Mouse (Mus musculus): ENCODE data around the gene Wdr59. TPM values are rescaled to one million over a fixed set of nuclear protein-coding genes. Genes with fewer than 3 reads are reported as not detected.

Gene Wdr59
- polyA plus RNA-seq, 1 experiment from 2014 or later, result 16.4 TPM

GRCm38 (mm10) chr8:111449671-111450070 is 72.2 kb downstream of the Wdr59 start:
- ChIA-PET POLR2A (no interaction called here), CTCF (no interaction called here)
- in situ Hi-C loops (cut with MboI; ENCODE audit: low pct_unique_long_range_greater_than_20kb), result no loop called here
- H3K27me3 ChIP-seq, result no peaks in the 10 kb centered on the region
- ATAC-seq (peak; percentile 75), DNase-seq (ENCODE audit: low read depth, low spot score) (peak; percentile 70)
- TF ChIP-seq CTCF (IDR thresholded peaks at IDR 0.05), result no peak

- TF ChIP-seq CTCF (IDR thresholded peaks at IDR 0.05), result no peak
These were observed 75.8 kb downstream of the Wdr59 start for GRCm38 (mm10) chr8:111445960-111446660.

GRCm38 (mm10) chr8:111445558-111445957 is 76.3 kb downstream of the Wdr59 start:
- CTCF ChIA-PET, result interaction anchor here (1.1 kb wide), 1 partner anchor 95 kb away, joined by 3 read pairs; no protein-coding TSS in a partner anchor
- no peak for TF ChIP-seq CTCF (IDR thresholded peaks at IDR 0.05)
- POLR2A ChIA-PET, result no interaction called here
- H3K27me3 ChIP-seq, result no peaks in the 10 kb centered on the region
- in situ Hi-C loops (cut with MboI; ENCODE audit: low pct_unique_long_range_greater_than_20kb), result no loop called here
- DNase-seq (ENCODE audit: low read depth, low spot score) (no peak), ATAC-seq (no peak)

More at GRCm38 (mm10) chr8:111445960-111446660, 75.8 kb downstream of the Wdr59 start:
- no peaks in the 10 kb centered on the region for H3K27me3 ChIP-seq
- DNase-seq (ENCODE audit: low read depth, low spot score) (no peak), ATAC-seq (no peak)
- CTCF ChIA-PET, result interaction anchor here (0.6 to 1.6 kb wide), 2 partner anchors 18 to 23 kb away, joined by 3 read pairs; no protein-coding TSS in a partner anchor
- in situ Hi-C loops (cut with MboI; ENCODE audit: low pct_unique_long_range_greater_than_20kb), result no loop called here
- POLR2A ChIA-PET, result no interaction called here

- TF ChIP-seq CTCF (IDR thresholded peaks at IDR 0.05), result no peak
- ChIA-PET POLR2A (no interaction called here), CTCF (interaction anchor here (0.7 to 1.2 kb wide), 3 partner anchors 9 to 102 kb away, joined by 3 read pairs; no protein-coding TSS in a partner anchor)
- ATAC-seq (peak; percentile 6), DNase-seq (ENCODE audit: low read depth, low spot score) (no peak)
- no peaks in the 10 kb centered on the region for H3K27me3 ChIP-seq
- in situ Hi-C loops (cut with MboI; ENCODE audit: low pct_unique_long_range_greater_than_20kb), result no loop called here
These were observed 77.6 kb downstream of the Wdr59 start for GRCm38 (mm10) chr8:111444245-111444644.

- CTCF ChIA-PET, result interaction anchor here (0.9 to 2.9 kb wide), 12 partner anchors 10 to 223 kb away, joined by 3 to 29 read pairs (median 5); partner anchors contain the start of gene Mlkl
- ATAC-seq (peak; percentile 55), DNase-seq (ENCODE audit: low read depth, low spot score) (no peak)
- POLR2A ChIA-PET, result interaction anchor here (0.6 to 1.2 kb wide), 2 partner anchors 20 to 96 kb away, joined by 3 read pairs; no protein-coding TSS in a partner anchor
- in situ Hi-C loops (cut with MboI; ENCODE audit: low pct_unique_long_range_greater_than_20kb), result loop anchor here (5.0 kb wide), 1 partner anchor 97 kb away; no protein-coding TSS in a partner anchor
- peak; percentile 91 for TF ChIP-seq CTCF (IDR thresholded peaks at IDR 0.05)
- no peaks in the 10 kb centered on the region for H3K27me3 ChIP-seq
These were observed 82.7 kb downstream of the Wdr59 start for GRCm38 (mm10) chr8:111439189-111439588.

GRCm38 (mm10) chr8:111435071-111435828 is 86.6 kb downstream of the Wdr59 start:
- POLR2A ChIA-PET, result no interaction called here
- peaks cover 4% of the 10 kb centered on the region for H3K27me3 ChIP-seq
- TF ChIP-seq CTCF (IDR thresholded peaks at IDR 0.05), result no peak
- CTCF ChIA-PET, result interaction anchor here (1.2 to 2.9 kb wide), 2 partner anchors 10 to 92 kb away, joined by 3 to 14 read pairs; no protein-coding TSS in a partner anchor
- in situ Hi-C loops (cut with MboI; ENCODE audit: low pct_unique_long_range_greater_than_20kb), result loop anchor here (5.0 kb wide), 1 partner anchor 93 kb away; no protein-coding TSS in a partner anchor
- ATAC-seq (no peak), DNase-seq (ENCODE audit: low read depth, low spot score) (no peak)

- POLR2A ChIA-PET, result no interaction called here
- DNase-seq (ENCODE audit: low read depth, low spot score) (no peak), ATAC-seq (no peak)
- in situ Hi-C loops (cut with MboI; ENCODE audit: low pct_unique_long_range_greater_than_20kb), result no loop called here
- CTCF ChIA-PET, result interaction anchor here (1.3 to 1.6 kb wide), 2 partner anchors 15 to 20 kb away, joined by 3 to 5 read pairs; no protein-coding TSS in a partner anchor
- no peaks in the 10 kb centered on the region for H3K27me3 ChIP-seq
- TF ChIP-seq CTCF (IDR thresholded peaks at IDR 0.05), result no peak
These were observed 97.2 kb downstream of the Wdr59 start for GRCm38 (mm10) chr8:111424646-111425045.

- H3K27me3 ChIP-seq, result no peaks in the 10 kb centered on the region
- CTCF ChIA-PET, result interaction anchor here (1.7 kb wide), 1 partner anchor 15 kb away, joined by 6 read pairs; no protein-coding TSS in a partner anchor
- DNase-seq (ENCODE audit: low read depth, low spot score), result no peak
- no peak for ATAC-seq
- in situ Hi-C loops (cut with MboI; ENCODE audit: low pct_unique_long_range_greater_than_20kb), result no loop called here
- POLR2A ChIA-PET, result no interaction called here
- no peak for TF ChIP-seq CTCF (IDR thresholded peaks at IDR 0.05)
These were observed 97.7 kb downstream of the Wdr59 start for GRCm38 (mm10) chr8:111424181-111424580.

GRCm38 (mm10) chr8:111422614-111423013 is 99.3 kb downstream of the Wdr59 start:
- no peak for ATAC-seq
- no peaks in the 10 kb centered on the region for H3K27me3 ChIP-seq
- ChIA-PET POLR2A (no interaction called here), CTCF (interaction anchor here (1.0 to 1.7 kb wide), 2 partner anchors 16 to 48 kb away, joined by 3 to 6 read pairs; no protein-coding TSS in a partner anchor)
- no peak for TF ChIP-seq CTCF (IDR thresholded peaks at IDR 0.05)
- DNase-seq (ENCODE audit: low read depth, low spot score), result no peak
- in situ Hi-C loops (cut with MboI; ENCODE audit: low pct_unique_long_range_greater_than_20kb), result no loop called here

GRCm38 (mm10) chr8:111419171-111419570 is 102.7 kb downstream of the Wdr59 start:
- ATAC-seq (no peak), DNase-seq (ENCODE audit: low read depth, low spot score) (no peak)
- no peak for TF ChIP-seq CTCF (IDR thresholded peaks at IDR 0.05)
- in situ Hi-C loops (cut with MboI; ENCODE audit: low pct_unique_long_range_greater_than_20kb), result no loop called here
- peaks cover under 1% of the 10 kb centered on the region for H3K27me3 ChIP-seq
- POLR2A ChIA-PET, result interaction anchor here (0.6 kb wide), 1 partner anchor 20 kb away, joined by 3 read pairs; no protein-coding TSS in a partner anchor
- CTCF ChIA-PET, result interaction anchor here (0.7 to 3.0 kb wide), 8 partner anchors 10 to 243 kb away, joined by 3 to 15 read pairs (median 5); no protein-coding TSS in a partner anchor

Data from Patski (cell line).